20 mouse cellular contexts compared by ENCODE assay signal in the genomic region with DNA sequence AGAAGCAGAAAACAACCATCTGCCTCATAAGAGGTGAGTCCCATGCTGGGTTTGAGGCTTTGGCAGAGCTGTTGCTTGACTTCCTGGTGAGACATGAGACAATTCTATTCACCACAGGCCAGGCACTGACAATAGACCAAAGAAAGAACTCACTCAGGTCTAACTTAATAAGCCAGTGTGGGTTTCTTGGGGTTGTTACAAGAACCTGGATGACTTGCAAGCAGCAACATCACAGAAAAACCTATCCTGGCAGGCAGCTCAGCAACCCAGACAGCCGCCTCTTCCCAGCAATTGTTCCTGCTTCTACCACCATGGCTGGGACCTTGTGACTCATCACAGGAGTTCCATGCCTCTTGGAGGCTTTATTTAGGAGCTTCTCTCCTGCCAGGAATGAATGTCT.
A peak's percentile ranks its signal among the peaks of the same experiment; 100 is the strongest.
DNase-seq lines count a peak whose midpoint lies in the region; ATAC-seq and TF ChIP-seq lines count a peak whose summit lies in the region.
"Had no signal": no experiment of that assay in that cellular context is flagged by ENCODE, and none has a peak within 500 bp of the region (broad histone marks: within the 10 kb centered on the region; RNA-seq: fewer than 3 reads in every experiment).

No protein-coding gene starts in this region.

- H3K4me3 ChIP-seq in olfactory bulb, adult 2 months (ENCODE audit: insufficient read depth, low read depth, low read length): no peak overlapping the region
- no peak overlapping the region for H3K4me3 ChIP-seq in midbrain, embryonic 11.5 days (ENCODE audit: low read depth, low read length)
- H3K4me3 ChIP-seq: embryonic facial prominence, embryonic 13.5 days; megakaryocyte, embryonic 14.5 days; midbrain, embryonic 15.5 days; myocyte had no signal

- H3K36me3 ChIP-seq in midbrain, embryonic 11.5 days (ENCODE audit: control insufficient read depth, insufficient read depth, low read length): no peaks in the 10 kb centered on the region
- H3K36me3 ChIP-seq: embryonic facial prominence, embryonic 13.5 days; midbrain, embryonic 15.5 days had no signal

- no peak overlapping the region for H3K4me2 ChIP-seq in midbrain, embryonic 11.5 days
- H3K4me2 ChIP-seq: embryonic facial prominence, embryonic 13.5 days; liver, embryonic 11.5 days; midbrain, embryonic 15.5 days had no signal

- no peaks in the 10 kb centered on the region for H3K9me3 ChIP-seq in midbrain, embryonic 11.5 days (ENCODE audit: control insufficient read depth, low read length)
- H3K9me3 ChIP-seq: embryonic facial prominence, embryonic 13.5 days; megakaryocyte, embryonic 14.5 days; midbrain, embryonic 15.5 days had no signal

- peaks cover 7% of the 10 kb centered on the region for H3K4me1 ChIP-seq in olfactory bulb, adult 2 months (ENCODE audit: control insufficient read depth, insufficient read depth, low read length)
- H3K4me1 ChIP-seq in midbrain, embryonic 11.5 days (ENCODE audit: control insufficient read depth, insufficient read depth, low read length): no peaks in the 10 kb centered on the region
- H3K4me1 ChIP-seq: embryonic facial prominence, embryonic 13.5 days; megakaryocyte, embryonic 14.5 days; midbrain, embryonic 15.5 days had no signal

- TF ChIP-seq CTCF in olfactory bulb, adult 2 months (IDR thresholded peaks at IDR 0.05; ENCODE audit: insufficient read depth, low read depth, low read length): no peak

- peak overlapping the region; percentile 50; the same call in 1 of the 2 replicates for H3K27ac ChIP-seq in olfactory bulb, adult 2 months (ENCODE audit: insufficient read depth, low read depth, low read length)
- no peak overlapping the region for H3K27ac ChIP-seq in midbrain, embryonic 11.5 days (ENCODE audit: low read depth, low read length)
- H3K27ac ChIP-seq: embryonic facial prominence, embryonic 13.5 days; midbrain, embryonic 15.5 days had no signal

- no peak for TF ChIP-seq POLR2A in olfactory bulb, adult 2 months (IDR thresholded peaks at IDR 0.05; ENCODE audit: insufficient read depth, low read depth, low read length)

- no peak for ATAC-seq in midbrain, embryonic 11.5 days (ENCODE audit: low FRiP score)
- ATAC-seq: hindbrain, embryonic 16.5 days; intestine, embryonic 16.5 days; midbrain, embryonic 15.5 days had no signal

- no peak overlapping the region for H3K9ac ChIP-seq in midbrain, embryonic 11.5 days (ENCODE audit: low read length)
- H3K9ac ChIP-seq: embryonic facial prominence, embryonic 13.5 days; midbrain, embryonic 15.5 days had no signal

- 10% methylated on average over 1 of the region's 1 CpGs for WGBS in olfactory bulb, adult 2 months
- 39% methylated on average over 1 of the region's 1 CpGs for WGBS in midbrain, embryonic 11.5 days

- DNase-seq in cerebellum, adult 11-12 months: peak; percentile 32
- DNase-seq in cerebellum, postnatal 10 days: no peak
- peak; percentile 51 for DNase-seq in right cerebral cortex, postnatal 25 days
- DNase-seq in right cerebral cortex, postnatal 14 days: no peak
- DNase-seq in cerebellum, adult 8-10 months: peak; percentile 52
- no peak for DNase-seq in gastrocnemius, postnatal 25 days
- no peak for DNase-seq in midbrain, embryonic 11.5 days (ENCODE audit: low spot score, missing footprints)
- DNase-seq: adrenal gland, postnatal 14 days; B cell, adult 2 months; gastrocnemius, postnatal 36 days; lung, adult 18-20 months; thymus, postnatal 25 days had no signal

- H3K27me3 ChIP-seq in midbrain, embryonic 11.5 days (ENCODE audit: control insufficient read depth, insufficient read depth, low read length): no peaks in the 10 kb centered on the region
- H3K27me3 ChIP-seq: embryonic facial prominence, embryonic 13.5 days; midbrain, embryonic 15.5 days had no signal

Comparison
In these comparisons a context has a peak if more than half of its experiments do, and no peak if none do; other contexts are left out.
1. DNase-seq: peak in cerebellum, adult 11-12 months (single experiment), right cerebral cortex, postnatal 25 days (single experiment) and cerebellum, adult 8-10 months (single experiment); none in cerebellum, postnatal 10 days (0 of 2), right cerebral cortex, postnatal 14 days (single experiment), gastrocnemius, postnatal 25 days (single experiment) and midbrain, embryonic 11.5 days (single experiment).